Mouse (Mus musculus): ENCODE measurements around the gene Crabp2. TPM values are rescaled to one million over a fixed set of nuclear protein-coding genes. Genes with fewer than 3 reads are reported as not detected.

Crabp2 gene
- polyA plus RNA-seq, 1 experiment from 2014 or later = 667 TPM

- Histone ChIP-seq H3K4me2 (no peak overlapping the region), H3K9ac (replicated peaks) (no peak overlapping the region; the same call in 1 of the 2 replicates), H3K27me3 (0 out of 2 replicates have a peak, but pooled peaks cover 2% of the 10 kb centered on the region), H3K9me3 (no peaks in the 10 kb centered on the region), H3K27ac (peak overlapping the region; percentile 98), H3K4me1 (replicated peaks) (peaks cover 27% of the 10 kb centered on the region), H3K4me3 (replicated peaks) (no peak overlapping the region), H3K36me3 (peaks cover 14% of the 10 kb centered on the region)
- ATAC-seq (ENCODE audit: insufficient number of reproducible peaks, insufficient read depth, low FRiP score, low TSS enrichment, low read depth) = no peak
- 41% methylated on average over 1 of the region's 1 CpGs for WGBS
Observed at GRCm38 (mm10) chr3:87958967-87959366, 10.5 kb downstream of the Crabp2 start.

- Histone ChIP-seq H3K27me3 (0 out of 2 replicates have a peak, but pooled peaks cover 2% of the 10 kb centered on the region), H3K4me2 (no peak overlapping the region), H3K9ac (replicated peaks) (no peak overlapping the region), H3K27ac (peak overlapping the region; percentile 98), H3K36me3 (peaks cover 10% of the 10 kb centered on the region), H3K9me3 (no peaks in the 10 kb centered on the region), H3K4me3 (replicated peaks) (no peak overlapping the region), H3K4me1 (replicated peaks) (peaks cover 27% of the 10 kb centered on the region)
- WGBS = 59% methylated on average over 7 of the region's 7 CpGs
- ATAC-seq (ENCODE audit: insufficient number of reproducible peaks, insufficient read depth, low FRiP score, low TSS enrichment, low read depth) = no peak
Observed at GRCm38 (mm10) chr3:87959371-87959770, 10.9 kb downstream of the Crabp2 start.

- no peak for ATAC-seq (ENCODE audit: insufficient number of reproducible peaks, insufficient read depth, low FRiP score, low TSS enrichment, low read depth)
- peak overlapping the region; percentile 59 for H3K9ac ChIP-seq (replicated peaks)
- H3K4me3 ChIP-seq (replicated peaks) = peak overlapping the region; percentile 38
- H3K4me1 ChIP-seq (replicated peaks) = peaks cover 27% of the 10 kb centered on the region
- 9% methylated on average over 10 of the region's 10 CpGs for WGBS
- H3K9me3 ChIP-seq = no peaks in the 10 kb centered on the region
- peak overlapping the region; percentile 98 for H3K27ac ChIP-seq
- peak overlapping the region; percentile 57 for H3K4me2 ChIP-seq
- H3K36me3 ChIP-seq = 0 out of 2 replicates have a peak, but pooled peaks cover 2% of the 10 kb centered on the region
- H3K27me3 ChIP-seq = 0 out of 2 replicates have a peak, but pooled peaks cover 2% of the 10 kb centered on the region
Observed at GRCm38 (mm10) chr3:87960191-87960585, 11.7 kb downstream of the Crabp2 start.

- Histone ChIP-seq H3K36me3 (no peaks in the 10 kb centered on the region), H3K27ac (peak overlapping the region; percentile 98), H3K4me1 (replicated peaks) (peaks cover 27% of the 10 kb centered on the region), H3K9ac (replicated peaks) (peak overlapping the region; percentile 59), H3K9me3 (no peaks in the 10 kb centered on the region), H3K4me2 (peak overlapping the region; percentile 57), H3K27me3 (0 out of 2 replicates have a peak, but pooled peaks cover 2% of the 10 kb centered on the region), H3K4me3 (replicated peaks) (peak overlapping the region; percentile 38)
- WGBS = under 1% methylated on average over 27 of the region's 27 CpGs
- peak; percentile 97 for ATAC-seq (ENCODE audit: insufficient number of reproducible peaks, insufficient read depth, low FRiP score, low TSS enrichment, low read depth)
Observed at GRCm38 (mm10) chr3:87960586-87961191, 12.2 kb downstream of the Crabp2 start.

GRCm38 (mm10) chr3:87970184-87970938 is 21.9 kb downstream of the Crabp2 start:
- 0 out of 2 replicates have a peak overlapping the region, but pooled peaks have one; percentile 7 for H3K27ac ChIP-seq
- H3K27me3 ChIP-seq = peaks cover 50% of the 10 kb centered on the region
- peaks cover 48% of the 10 kb centered on the region for H3K4me1 ChIP-seq (replicated peaks)
- peak overlapping the region; percentile 65; the same call in 1 of the 2 replicates for H3K9ac ChIP-seq (replicated peaks)
- no peak for ATAC-seq (ENCODE audit: insufficient number of reproducible peaks, insufficient read depth, low FRiP score, low TSS enrichment, low read depth)
- WGBS = 1% methylated on average over 21 of the region's 21 CpGs
- peak overlapping the region; percentile 94 for H3K4me2 ChIP-seq
- H3K4me3 ChIP-seq (replicated peaks) = peak overlapping the region; percentile 53
- no peaks in the 10 kb centered on the region for H3K9me3 ChIP-seq
- no peaks in the 10 kb centered on the region; the same call in 1 of the 2 replicates for H3K36me3 ChIP-seq

- peak; percentile 69; the same call in 1 of the 2 replicates for ATAC-seq (ENCODE audit: insufficient number of reproducible peaks, insufficient read depth, low FRiP score, low TSS enrichment, low read depth)
- peak within 1 kb of the TSS; percentile 94 for H3K4me2 ChIP-seq
- peak within 1 kb of the TSS; percentile 53 for H3K4me3 ChIP-seq (replicated peaks)
- H3K27me3 ChIP-seq = peaks cover 50% of the 10 kb centered on the region
- peak within 1 kb of the TSS; percentile 35; the same call in 1 of the 2 replicates for H3K27ac ChIP-seq
- H3K9ac ChIP-seq (replicated peaks) = peak within 1 kb of the TSS; percentile 65
- no peaks in the 10 kb centered on the region for H3K9me3 ChIP-seq
- H3K4me1 ChIP-seq (replicated peaks) = peaks cover 48% of the 10 kb centered on the region
- WGBS = under 1% methylated on average over 44 of the region's 44 CpGs
- H3K36me3 ChIP-seq = no peaks in the 10 kb centered on the region; the same call in 1 of the 2 replicates
Observed at GRCm38 (mm10) chr3:87970939-87971488, 22.5 kb downstream of the Crabp2 start, which contains the start of gene Nes. Gene Nes (plus strand): TSS chr3:87971078.

- WGBS = under 1% methylated on average over 60 of the region's 60 CpGs
- Histone ChIP-seq H3K4me2 (peak overlapping the region; percentile 94), H3K9me3 (no peaks in the 10 kb centered on the region), H3K36me3 (peaks cover under 1% of the 10 kb centered on the region; the same call in 1 of the 2 replicates), H3K27me3 (peaks cover 50% of the 10 kb centered on the region), H3K9ac (replicated peaks) (peak overlapping the region; percentile 65), H3K27ac (peak overlapping the region; percentile 35; the same call in 1 of the 2 replicates), H3K4me1 (replicated peaks) (peaks cover 48% of the 10 kb centered on the region), H3K4me3 (replicated peaks) (peak overlapping the region; percentile 53)
- no peak for ATAC-seq (ENCODE audit: insufficient number of reproducible peaks, insufficient read depth, low FRiP score, low TSS enrichment, low read depth)
Observed at GRCm38 (mm10) chr3:87971489-87972202, 23.2 kb downstream of the Crabp2 start.

- Histone ChIP-seq H3K4me1 (replicated peaks) (peaks cover 48% of the 10 kb centered on the region), H3K9ac (replicated peaks) (peak overlapping the region; percentile 65), H3K27ac (0 out of 2 replicates have a peak overlapping the region, but pooled peaks have one; percentile 35), H3K27me3 (peaks cover 50% of the 10 kb centered on the region), H3K4me2 (peak overlapping the region; percentile 94), H3K36me3 (peaks cover 3% of the 10 kb centered on the region; the same call in 1 of the 2 replicates), H3K4me3 (replicated peaks) (peak overlapping the region; percentile 53), H3K9me3 (no peaks in the 10 kb centered on the region)
- peak; percentile 21; the same call in 1 of the 2 replicates for ATAC-seq (ENCODE audit: insufficient number of reproducible peaks, insufficient read depth, low FRiP score, low TSS enrichment, low read depth)
- 6% methylated on average over 8 of the region's 8 CpGs for WGBS
Observed at GRCm38 (mm10) chr3:87972203-87972664, 23.8 kb downstream of the Crabp2 start.

- Histone ChIP-seq H3K9me3 (no peaks in the 10 kb centered on the region), H3K36me3 (peaks cover 3% of the 10 kb centered on the region; the same call in 1 of the 2 replicates), H3K4me1 (replicated peaks) (peaks cover 48% of the 10 kb centered on the region), H3K4me3 (replicated peaks) (peak overlapping the region; percentile 53), H3K27ac (0 out of 2 replicates have a peak overlapping the region, but pooled peaks have one; percentile 0), H3K9ac (replicated peaks) (no peak overlapping the region; the same call in 1 of the 2 replicates), H3K27me3 (peaks cover 50% of the 10 kb centered on the region), H3K4me2 (peak overlapping the region; percentile 94)
- ATAC-seq (ENCODE audit: insufficient number of reproducible peaks, insufficient read depth, low FRiP score, low TSS enrichment, low read depth) = no peak
- WGBS = 26% methylated on average over 5 of the region's 5 CpGs
Observed at GRCm38 (mm10) chr3:87972776-87973175, 24.3 kb downstream of the Crabp2 start.

Data from limb, embryonic 12.5 days (tissue).